Mouse (Mus musculus): ENCODE results near the gene 1700001P01Rik.

The 1700001P01Rik gene

DNA sequence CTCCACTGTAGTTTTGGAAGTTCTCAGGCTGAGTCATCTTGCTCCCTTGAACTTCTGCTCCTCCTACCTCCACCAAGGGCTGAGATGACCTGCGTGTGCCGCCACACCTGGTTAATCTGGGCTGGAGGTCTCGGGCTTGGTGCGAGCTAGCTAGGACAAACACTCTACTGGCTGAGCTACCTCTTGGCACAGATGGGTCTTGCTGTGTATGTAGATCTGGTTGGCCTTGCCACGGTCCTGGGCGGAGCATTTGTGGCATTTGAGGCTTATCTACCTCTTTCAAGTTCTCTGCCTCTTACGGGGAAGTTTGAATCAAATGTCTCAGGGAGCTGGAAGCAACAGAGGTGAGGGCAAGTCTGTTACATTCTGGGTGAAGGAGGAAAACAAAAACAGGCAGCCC, 34.6 kb upstream of the 1700001P01Rik start:
- no peak for DNase-seq (ENCODE audit: extremely low spot score, low spot score)

DNA sequence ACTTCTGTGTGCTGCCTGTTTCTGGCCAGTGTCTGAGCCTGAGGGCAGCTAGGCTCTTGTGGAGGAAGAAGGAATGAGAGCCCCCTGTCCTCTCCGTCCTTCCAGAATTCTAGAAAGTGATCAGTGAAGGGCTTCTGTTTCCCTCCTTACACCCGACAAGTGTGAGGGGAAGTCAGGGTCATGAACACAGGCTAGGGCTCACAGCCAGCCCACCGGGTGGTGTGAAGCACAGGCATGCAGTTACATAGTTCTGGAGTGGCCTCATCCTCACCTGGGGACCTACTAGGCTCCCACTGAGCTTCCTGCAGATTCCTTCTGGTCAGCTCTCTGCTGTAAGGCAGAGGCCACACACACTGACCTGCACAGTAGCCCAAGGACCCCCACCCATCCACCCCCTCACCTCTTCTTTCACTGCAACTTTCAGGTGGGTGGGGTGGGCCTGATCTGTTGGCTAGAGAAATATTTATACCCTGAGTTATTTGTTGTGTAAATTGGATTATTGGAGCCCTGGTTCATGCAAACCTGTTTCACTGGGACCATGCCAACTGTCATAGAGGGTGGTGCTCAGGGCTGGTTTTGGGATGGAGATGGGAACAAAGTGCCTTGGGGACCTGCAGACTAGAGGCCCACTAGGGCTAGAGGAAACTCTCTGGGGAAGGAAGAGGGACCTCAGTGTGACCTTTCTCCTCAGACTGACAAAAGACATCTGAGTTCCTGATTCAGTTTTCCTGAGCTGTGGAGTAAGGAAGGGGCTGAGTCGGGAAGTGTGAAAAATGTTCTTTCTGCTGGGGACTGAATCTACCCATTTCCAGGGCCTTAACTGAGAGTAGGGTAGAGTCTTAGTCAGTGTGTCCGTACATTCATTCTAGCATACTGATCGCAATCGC, 33.8 kb upstream of the 1700001P01Rik start:
- no peak for DNase-seq (ENCODE audit: extremely low spot score, low spot score)

DNA sequence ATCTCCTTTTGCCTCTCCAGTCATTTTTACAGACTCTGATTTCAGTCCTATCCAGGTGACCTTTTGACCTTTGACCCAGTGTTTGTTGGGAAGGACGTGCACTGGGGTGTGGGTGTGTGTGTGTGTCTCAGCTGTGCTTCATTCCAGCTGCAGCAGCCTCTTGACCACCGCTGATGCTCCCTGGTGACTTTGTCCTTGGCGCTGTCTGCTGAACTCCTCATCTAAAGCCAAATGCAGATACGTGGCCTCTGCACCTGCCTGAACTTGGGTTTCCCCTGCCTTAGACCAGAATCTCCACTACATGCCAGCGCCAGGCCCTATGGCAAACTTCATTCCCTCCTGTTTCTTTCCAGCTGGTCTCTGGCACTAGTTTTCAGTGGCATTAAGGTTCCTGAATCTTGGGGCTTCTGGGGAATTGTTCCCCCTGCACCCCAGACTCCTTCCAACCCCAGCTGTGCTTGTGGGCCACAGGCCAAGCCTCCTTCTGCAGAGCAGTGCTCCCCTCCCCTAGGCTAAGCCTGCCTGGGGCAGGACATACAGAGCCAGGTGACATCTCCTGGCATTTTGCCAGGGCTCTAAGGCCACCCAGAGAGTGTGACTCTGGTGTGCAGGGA, 33.0 kb upstream of the 1700001P01Rik start:
- DNase-seq (ENCODE audit: extremely low spot score, low spot score) = no peak

DNA sequence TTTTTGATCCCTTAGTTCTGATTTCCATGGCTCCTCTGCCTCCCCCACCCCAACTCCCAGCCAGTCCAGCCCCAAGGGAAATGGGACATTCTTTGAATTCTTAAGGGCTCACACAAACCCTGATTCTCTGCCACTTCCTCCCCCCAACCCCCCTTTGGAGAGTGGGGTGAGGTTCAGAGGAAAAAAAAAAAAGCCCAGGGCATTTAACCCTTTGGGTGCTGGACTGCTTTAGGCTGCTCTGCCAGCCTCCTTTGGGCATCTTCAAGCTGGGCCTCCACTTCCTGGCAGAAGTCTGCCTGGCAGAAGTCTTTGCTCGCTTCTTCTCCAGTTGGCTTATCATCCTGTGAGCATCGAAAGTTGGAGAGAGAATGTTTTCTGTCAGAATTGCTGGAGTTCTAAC, 32.4 kb upstream of the 1700001P01Rik start:
- DNase-seq (ENCODE audit: extremely low spot score, low spot score) = no peak

DNA sequence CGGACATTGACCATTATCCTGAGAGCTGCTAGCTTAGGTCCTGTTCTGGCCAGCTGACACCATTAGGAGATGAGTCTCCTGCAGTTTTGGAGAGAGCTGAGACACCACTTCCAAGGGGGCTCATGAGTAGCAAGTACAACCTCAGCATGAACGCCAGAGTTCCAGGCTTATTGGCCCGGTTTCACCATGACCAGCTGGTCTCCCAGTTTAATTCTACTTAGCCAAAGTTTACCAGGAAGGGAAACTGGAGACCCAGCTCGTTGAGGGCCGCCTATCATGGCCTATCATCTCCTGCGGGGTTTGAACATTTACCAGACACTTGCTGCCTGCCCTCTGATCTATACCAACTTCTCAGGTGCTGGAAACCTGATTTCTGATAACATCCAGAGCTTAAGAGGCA, 31.9 kb upstream of the 1700001P01Rik start:
- no peak for DNase-seq (ENCODE audit: extremely low spot score, low spot score)

DNA sequence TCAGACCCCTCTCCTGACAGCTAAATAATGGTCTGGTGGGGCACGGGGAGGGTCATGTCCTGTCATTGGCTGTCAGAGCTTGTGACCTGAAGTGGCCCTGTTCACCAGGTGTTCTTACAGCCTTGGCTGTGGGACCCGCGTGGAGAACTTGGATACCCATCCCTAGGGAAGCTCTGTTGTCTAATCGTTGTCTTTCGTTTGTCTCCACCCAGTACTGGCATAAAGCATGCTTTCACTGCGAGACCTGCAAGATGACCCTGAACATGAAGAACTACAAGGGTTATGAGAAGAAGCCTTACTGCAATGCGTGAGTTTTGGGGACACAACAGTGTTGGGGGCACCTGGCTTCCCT, 30.9 kb upstream of the 1700001P01Rik start:
- no peak for DNase-seq (ENCODE audit: extremely low spot score, low spot score)

DNA sequence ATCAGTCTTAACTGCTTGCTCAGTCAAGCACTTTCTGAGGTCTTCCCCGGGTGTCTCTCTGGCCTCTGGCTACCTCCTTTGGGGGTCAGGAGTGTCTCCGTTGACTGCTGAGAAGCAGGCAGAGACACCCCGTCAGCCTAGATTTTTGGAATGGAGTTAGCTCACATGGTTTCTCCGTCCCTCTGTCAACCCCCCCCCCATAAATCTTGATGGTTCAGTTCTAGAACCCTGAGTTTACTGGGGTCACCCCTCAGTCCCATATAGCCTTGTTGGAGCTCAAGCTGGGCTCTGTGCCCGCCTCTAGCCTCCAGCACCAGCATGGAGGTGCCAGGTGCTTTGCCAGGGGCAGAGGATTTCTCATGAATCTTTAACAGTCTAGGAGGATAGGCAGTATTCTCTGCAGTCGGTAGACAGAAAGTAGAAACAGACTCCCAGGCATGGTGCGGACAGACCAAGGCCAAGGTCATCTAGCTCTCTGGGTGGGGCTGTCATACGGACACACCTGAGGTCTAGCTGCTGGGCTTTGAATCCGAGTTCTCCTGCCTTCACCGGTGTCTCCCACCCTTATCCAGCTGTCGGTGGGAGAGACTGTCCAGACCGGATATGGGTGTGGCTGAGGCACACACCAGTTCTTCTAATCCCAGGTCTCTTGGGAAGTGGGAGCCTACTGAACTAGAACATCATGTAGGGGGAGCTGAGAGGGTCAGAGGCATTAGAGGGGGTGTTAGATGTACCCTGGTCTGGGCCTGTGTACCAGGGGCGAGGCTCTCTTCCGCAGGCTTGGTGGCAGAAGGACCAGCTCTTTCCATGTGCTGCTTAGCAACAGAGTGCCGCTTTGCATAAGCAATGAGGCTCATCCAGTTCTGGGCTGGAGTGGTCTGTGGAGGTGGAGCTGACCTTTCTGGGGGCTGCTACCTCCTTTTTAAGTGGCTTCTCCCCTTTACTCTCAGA, 30.2 kb upstream of the 1700001P01Rik start:
- peak; percentile 26 for DNase-seq (ENCODE audit: extremely low spot score, low spot score)

DNA sequence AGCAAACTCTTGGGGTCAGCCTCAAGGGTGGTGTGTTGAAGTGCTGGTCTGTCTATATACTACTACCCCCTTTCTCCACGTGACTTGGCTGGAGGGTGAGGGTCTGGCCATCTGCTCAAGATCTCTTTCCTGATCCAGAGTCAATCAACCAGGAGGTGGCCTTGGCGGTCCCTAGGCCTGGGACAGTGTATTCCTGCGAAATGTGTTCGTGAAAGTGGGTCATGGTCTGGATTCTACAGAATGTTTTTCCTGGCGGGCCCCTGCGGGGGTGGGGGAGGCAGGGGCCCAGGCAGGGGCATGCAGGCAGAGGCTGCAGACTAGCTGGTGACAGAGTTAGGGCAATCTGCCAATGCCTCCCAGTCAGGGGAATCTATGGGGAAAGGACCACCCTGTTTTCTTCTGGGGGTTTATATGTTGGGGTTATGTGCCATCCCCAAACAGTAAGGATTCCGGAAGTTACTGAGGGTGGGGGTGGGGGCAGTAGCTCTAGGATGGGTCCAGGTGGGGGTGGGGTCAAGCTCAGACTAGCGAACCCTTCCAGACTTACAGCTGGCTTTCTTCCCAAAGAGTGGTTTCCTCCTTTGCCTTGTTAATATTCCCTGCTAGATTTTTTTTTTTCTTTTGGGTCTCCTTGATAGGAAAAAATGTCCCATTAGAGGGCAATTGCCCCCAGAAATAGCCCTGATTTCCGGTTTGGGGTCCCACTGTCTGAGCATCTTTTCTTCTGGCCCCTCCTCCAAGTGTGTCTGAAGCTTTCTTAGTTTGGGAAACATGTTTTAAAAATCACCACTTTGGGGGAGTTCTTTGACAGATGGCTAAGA, 29.3 kb upstream of the 1700001P01Rik start:
- no peak for DNase-seq (ENCODE audit: extremely low spot score, low spot score)

DNA sequence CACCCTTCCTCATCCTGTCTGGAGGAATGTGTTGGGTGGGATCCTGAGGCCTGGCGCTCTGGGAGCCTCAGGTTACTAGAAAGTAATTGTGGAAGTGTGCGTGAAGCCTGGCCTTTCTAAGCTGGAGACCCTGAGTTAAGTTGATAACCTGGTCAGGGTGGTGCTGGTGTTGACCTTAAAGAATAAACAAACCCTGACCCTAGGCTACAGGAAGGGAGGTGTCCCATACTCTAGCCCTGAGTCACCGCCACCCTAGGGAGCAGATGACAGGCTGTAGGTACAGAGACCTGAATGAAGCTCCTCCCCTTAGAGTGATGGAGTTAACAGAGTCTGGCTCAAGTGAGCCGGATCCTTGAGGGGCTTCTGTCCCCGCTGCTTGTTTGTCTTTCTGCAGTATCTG, 28.1 kb upstream of the 1700001P01Rik start:
- no peak for DNase-seq (ENCODE audit: extremely low spot score, low spot score)

DNA sequence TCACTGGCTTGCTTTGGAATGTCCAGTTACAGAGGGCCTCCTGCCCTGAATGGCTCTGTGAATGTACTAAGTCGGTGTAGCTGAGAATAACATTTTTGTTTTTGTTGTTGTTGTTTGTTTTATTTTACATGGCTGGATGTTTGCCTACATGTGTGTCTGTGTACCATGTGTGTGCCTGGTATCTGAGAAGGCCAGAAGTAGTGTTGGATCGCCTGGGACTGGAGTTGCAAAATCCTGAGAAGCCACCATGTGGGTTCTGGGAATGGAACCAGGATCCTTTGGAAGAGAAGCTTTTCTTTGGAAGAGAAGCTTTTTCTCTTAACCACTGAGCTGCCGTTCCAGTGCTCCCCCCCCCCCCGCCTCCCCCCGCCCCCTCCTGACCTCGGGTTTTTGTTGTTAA, 26.8 kb upstream of the 1700001P01Rik start:
- DNase-seq (ENCODE audit: extremely low spot score, low spot score) = no peak

DNA sequence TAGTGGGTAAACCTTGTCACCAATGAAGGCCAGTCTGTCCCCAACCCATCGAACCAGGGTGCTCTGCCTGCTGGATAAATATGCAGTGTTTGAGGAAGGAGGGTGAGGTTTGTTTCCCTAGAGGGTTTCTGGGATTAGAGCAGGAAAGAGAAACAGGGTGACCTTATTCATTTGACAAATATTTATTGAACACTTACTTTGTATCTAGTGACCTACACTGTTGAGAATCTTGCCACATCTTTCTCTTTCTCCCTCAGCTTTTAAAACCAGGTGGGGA, 26.4 kb upstream of the 1700001P01Rik start:
- no peak for DNase-seq (ENCODE audit: extremely low spot score, low spot score)

DNA sequence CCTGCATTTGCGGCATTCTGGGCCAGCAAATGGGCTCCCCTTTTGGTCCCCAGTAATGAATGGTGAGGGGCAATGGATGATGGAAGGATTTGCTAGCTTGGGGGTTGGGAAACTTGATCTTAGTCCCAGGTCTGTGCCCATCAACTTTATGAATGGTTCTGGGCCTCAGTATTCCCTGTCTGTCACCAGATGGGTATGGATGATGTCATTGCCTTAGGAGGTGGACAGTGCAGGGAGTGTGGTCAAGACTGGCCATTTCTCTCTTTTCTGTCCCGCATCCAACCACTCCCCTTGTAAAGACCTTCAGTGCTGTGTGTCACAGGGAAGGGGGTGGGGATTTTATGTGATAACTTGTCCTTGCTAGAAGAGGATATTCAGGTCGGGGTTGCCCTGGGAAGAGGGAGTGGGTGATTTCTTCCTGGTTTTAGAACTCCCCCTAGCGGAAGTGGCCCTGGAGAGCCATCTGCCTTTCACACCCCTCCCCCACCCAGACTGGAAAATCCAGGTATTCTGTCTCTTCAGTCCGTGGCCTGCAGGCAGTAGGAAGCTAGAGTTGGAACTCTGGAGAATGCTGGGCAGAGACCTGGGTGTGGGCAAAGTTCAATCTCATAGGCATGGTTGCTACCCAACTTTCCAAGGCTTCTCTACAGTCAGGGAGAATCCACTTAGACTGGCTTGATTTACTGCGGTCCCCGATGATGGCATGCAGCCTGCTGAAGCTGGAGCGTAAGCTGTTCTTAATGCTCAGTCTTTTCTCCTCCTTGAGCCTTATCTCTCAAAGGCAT, 25.9 kb upstream of the 1700001P01Rik start:
- peak; percentile 29 for DNase-seq (ENCODE audit: extremely low spot score, low spot score)

DNA sequence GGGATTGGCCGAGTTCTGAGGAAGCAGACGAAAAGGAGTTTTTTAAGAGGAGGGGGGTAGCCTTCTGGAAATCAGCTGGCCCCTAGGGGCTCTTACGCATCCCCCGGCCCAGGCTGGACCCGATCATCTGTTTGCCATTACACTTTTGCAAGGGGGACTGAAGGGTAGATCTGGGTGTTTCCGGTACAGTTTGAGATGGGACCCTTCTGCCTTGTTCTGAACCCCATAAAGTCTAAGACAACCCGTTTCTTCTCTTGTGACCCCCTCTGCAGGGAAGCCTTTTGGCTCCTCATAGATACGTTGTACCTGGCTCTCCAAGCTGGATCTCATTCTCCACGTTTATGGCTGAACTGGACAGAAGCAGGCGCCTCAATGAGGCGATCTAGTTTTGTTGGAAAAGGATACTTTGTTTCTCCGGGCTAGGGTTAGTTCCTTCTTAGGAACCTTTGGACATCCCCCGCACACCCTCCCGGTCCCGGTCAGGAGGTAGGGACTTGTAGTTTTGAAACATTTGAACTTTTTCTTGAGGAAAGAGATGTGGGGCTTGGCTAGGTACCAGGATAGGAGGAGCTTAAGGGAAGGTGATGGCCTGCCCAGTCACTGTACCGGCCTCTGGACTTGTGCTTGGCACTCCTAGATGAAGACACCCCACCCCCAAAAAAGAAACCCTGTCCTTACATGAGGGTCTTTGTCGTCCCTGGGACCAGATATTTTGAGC, 25.1 kb upstream of the 1700001P01Rik start:
- DNase-seq (ENCODE audit: extremely low spot score, low spot score) = no peak

DNA sequence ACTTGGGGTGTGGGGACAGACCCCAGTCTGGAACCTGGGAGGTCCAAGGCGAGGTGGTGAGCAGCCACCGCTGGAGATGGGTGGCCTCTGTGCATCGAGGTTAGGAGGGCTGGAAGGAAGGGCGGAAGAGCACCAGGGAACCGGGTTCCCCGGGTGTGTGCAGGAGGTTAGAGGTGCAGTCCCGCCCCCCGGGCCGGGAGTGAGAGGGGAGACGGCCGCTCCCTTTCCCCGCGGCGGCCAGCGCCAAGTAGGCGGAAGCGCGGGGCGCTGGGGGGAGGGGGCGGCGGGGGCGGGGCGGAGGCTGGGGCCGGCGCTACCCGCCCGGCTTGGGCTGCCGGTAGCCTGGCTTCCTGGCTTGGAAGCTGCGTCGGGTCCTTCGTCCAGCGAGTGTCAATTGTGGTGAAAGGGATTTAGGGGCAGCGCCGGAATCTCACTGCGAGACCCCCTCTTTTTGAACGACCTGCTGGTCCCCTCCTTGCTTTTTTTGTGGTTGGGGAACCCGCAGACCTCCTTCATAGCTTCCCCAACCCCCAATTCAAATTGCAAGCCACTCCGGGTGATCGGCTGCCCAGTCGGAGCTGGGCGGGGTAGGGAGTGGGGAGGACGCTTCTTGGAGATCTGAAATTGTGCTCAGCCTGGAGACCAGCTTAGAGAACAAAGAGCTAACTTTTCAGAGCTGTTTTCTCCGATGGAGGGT, 24.4 kb upstream of the 1700001P01Rik start:
- peak; percentile 79 for DNase-seq (ENCODE audit: extremely low spot score, low spot score)

DNA sequence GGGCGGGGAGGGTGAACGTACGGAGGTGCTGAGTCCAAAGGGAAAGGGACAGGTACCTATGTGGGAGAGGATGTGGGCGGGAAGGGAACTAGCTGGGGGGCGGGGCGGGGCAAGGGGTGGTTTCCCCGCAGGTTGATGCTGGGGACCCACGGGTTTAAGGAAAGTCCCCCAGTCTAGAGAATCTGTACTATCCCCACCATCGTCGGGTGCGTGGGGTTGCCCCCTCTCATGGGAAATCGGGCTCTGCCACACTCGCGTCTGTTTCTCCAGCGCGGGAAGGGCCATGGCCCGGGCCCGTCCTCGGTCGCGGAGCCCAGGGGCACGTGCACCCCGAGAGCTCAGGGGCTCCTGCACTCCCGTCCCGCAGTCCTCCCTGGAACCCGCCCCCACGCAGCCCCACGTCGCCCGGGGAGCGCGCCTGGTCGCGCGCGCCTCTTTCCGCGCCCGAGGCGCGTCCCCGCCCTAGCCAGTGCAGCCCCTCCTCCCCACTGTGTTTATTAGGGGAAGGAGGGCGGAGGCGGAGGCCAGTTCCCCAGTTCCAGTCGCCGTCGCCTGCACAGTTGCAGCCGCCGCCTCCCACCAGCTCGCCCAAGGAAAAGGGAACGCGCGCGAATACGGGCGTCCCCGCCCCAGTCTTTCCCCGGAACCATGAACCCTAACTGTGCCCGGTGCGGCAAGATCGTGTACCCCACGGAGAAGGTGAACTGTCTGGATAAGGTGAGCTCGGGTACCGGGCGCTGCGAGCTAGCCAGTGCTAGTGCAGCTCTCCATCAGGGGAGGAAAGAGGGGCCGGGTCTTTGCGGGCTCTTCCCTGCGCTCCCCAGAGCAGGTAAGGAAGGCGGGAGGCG, 23.7 kb upstream of the 1700001P01Rik start:
- DNase-seq (ENCODE audit: extremely low spot score, low spot score) = peak; percentile 90

DNA sequence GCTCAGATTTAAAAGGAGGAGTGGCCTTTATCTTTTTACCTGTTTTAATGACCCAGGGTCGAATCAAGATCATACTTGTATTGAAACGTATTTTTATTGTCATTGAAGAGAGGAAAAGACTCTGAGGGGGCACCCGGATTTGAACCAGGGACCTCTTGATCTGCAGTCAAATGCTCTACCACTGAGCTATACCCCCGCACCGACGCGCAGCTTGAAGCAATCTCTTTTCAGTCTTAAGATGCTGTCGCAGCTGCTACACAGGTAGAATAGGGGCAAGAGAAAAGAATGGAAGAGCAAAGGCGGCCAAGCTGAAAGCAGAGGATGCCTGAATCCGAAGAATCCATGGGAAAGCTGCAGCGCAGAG, 23.0 kb upstream of the 1700001P01Rik start, which contains the start of gene Lasp1:
Gene Lasp1 (plus strand): TSS at position 219 of the 364 bp plus-strand sequence.
- DNase-seq (ENCODE audit: extremely low spot score, low spot score) = peak; percentile 96

DNA sequence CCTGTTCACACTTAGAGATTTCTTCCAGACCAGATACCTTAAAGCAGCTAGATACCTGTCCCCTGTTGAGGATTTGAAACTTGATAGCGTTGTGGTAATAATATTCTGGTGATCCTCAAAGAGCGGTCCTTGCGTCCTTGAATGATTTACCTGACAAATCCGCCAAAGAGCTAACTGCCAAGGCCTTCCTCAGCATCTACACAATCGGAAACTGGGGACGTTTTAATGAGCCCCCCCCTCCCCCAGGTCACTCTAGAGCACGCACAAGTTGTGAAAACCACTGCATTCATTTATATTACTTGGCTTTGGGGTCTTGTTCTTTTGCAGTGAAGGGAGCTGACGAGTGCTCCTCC, 22.3 kb upstream of the 1700001P01Rik start:
- no peak for DNase-seq (ENCODE audit: extremely low spot score, low spot score)

DNA sequence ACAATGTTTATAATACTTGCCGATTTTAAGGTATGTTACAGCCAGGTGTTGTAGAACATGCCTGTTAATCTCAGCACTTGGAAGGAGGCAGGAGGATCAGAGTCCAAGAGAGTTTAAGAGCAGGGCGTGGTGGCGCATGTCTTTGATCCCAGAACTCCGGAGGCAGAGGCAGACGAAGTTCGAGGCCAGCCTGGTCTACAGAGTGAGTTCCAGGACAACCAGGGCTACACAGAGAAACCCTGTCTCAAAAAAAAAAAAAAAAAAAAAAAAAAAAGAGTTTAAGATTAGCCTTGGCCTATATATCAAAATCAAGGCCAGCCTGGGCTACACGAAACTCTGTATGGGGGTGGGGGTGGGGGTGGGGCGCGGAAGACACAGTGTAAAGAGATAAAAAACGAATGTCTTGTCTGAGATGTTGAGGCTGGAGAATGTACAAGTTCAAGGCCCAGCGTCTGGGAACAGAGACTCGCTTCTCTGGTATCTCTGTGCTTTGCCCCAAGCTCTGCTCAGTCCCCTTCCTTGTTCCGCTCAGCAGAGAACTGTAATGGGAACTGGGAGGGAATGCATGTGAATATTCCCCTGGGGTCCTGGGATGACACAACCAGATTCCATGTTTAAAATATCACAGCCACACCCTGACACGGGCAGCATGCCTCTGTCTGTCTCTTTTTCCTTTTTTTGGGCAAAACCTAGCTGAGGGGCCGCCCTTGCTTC, 21.8 kb upstream of the 1700001P01Rik start:
- no peak for DNase-seq (ENCODE audit: extremely low spot score, low spot score)

All from neural tube, embryonic 10.5 days (tissue).